Mouse (Mus musculus) frontal cortex, adult 2 months (tissue): ENCODE results near the gene Ebf1. TPM values are rescaled to one million over a fixed set of nuclear protein-coding genes. Genes with fewer than 3 reads are reported as not detected.

Source experiments
- DNase-seq, 2 experiments: peaks; one replicate each; pipeline ENCODE4 v3.0.0; 2022; ENCODE audit warnings: low spot score in 1 of 2; ENCODE audit errors: extremely low spot score in 1 of 2
- polyA plus RNA-seq: library from polyadenylated mRNA; depleted of rRNA; stranded (reverse); fragments of >200 nt; gene quantifications from 2 replicates; pipeline ENCODE4 v1.2.3, GENCODE M21; 2012

Ebf1 gene
- polyA plus RNA-seq, 1 experiment = 4.4 TPM

- DNase-seq = no peak
These were observed 198.9 kb downstream of the Ebf1 start for GRCm38 (mm10) chr11:44815991-44816390.

- DNase-seq = no peak
These were observed 205.2 kb downstream of the Ebf1 start for GRCm38 (mm10) chr11:44822312-44822711.

- DNase-seq = no peak
These were observed 215.3 kb downstream of the Ebf1 start for GRCm38 (mm10) chr11:44832227-44832939.

- no peak for DNase-seq
These were observed 215.8 kb downstream of the Ebf1 start for GRCm38 (mm10) chr11:44832940-44833254.

- DNase-seq = peak in 1 of 2 experiments; percentile 8
These were observed 216.4 kb downstream of the Ebf1 start for GRCm38 (mm10) chr11:44833351-44833996.

GRCm38 (mm10) chr11:44835166-44835565 lies 218.0 kb downstream of the Ebf1 start:
- no peak for DNase-seq

- no peak for DNase-seq
These were observed 220.5 kb downstream of the Ebf1 start for GRCm38 (mm10) chr11:44837592-44837991.

GRCm38 (mm10) chr11:44841127-44842056 lies 224.3 kb downstream of the Ebf1 start:
- DNase-seq = no peak

GRCm38 (mm10) chr11:44851874-44852273 lies 234.8 kb downstream of the Ebf1 start:
- no peak for DNase-seq

GRCm38 (mm10) chr11:44852921-44853320 lies 235.8 kb downstream of the Ebf1 start:
- DNase-seq = no peak

GRCm38 (mm10) chr11:44854496-44854895 lies 237.4 kb downstream of the Ebf1 start:
- peak in 1 of 2 experiments; percentile 15 for DNase-seq

GRCm38 (mm10) chr11:44861108-44861507 lies 244.0 kb downstream of the Ebf1 start:
- DNase-seq = no peak

GRCm38 (mm10) chr11:44863910-44864309 lies 246.8 kb downstream of the Ebf1 start:
- no peak for DNase-seq

GRCm38 (mm10) chr11:44866476-44867149 lies 249.5 kb downstream of the Ebf1 start:
- no peak for DNase-seq

- no peak for DNase-seq
These were observed 250.3 kb downstream of the Ebf1 start for GRCm38 (mm10) chr11:44867433-44867832.

GRCm38 (mm10) chr11:44873876-44874275 lies 256.8 kb downstream of the Ebf1 start:
- no peak for DNase-seq

- DNase-seq = no peak
These were observed 258.1 kb downstream of the Ebf1 start for GRCm38 (mm10) chr11:44875171-44875570.

GRCm38 (mm10) chr11:44881056-44881683 lies 264.1 kb downstream of the Ebf1 start:
- DNase-seq = no peak

- no peak for DNase-seq
These were observed 265.4 kb downstream of the Ebf1 start for GRCm38 (mm10) chr11:44882476-44882970.

GRCm38 (mm10) chr11:44884337-44884736 lies 267.2 kb downstream of the Ebf1 start:
- DNase-seq = no peak
